Mouse (Mus musculus): ENCODE measurements around the gene Pex1. TPM values are rescaled to one million over a fixed set of nuclear protein-coding genes. Genes with fewer than 3 reads are reported as not detected.

Gene Pex1
- polyA plus RNA-seq (2014; fragmentation: Illumina TruSeq; extraction: RNeasy Lipid Tissue Mini Kit (QIAGEN cat#74804); ENCODE audit: low read depth, low replicate concordance), result 34.3 TPM

DNA sequence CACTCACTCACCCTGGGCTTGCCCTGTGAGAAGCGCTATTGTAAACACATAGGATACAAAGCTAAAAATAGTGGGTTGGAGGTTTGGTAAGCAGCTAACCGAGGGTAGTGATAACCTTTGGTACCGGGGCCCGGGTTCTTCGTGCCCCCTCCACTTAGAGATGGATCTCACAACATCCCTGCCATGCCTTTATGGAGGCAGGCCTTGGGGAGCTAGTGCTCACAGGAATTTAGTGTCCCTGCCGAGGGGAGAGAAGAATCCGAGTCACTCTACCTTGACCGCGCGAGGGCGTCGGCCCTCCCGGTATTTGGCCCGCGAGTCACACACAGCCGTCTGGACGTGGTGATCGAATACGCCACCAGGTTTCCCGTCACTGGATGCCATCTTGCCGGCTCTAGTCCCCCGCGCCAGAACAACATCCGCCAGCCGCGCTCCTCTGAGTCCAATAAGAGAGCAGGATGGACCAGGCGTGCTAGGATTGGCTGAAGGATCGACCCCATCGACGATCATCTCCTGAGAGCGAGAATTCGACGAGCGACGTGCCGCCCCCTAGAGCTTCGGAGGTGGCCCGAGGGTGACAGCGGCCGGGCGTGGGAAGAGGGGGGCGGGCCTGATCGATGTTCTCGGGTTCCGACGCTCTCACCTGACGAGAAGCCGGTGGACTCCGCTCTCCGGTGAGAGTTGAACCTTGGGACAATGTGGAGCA is at the start of gene Pex1:
Gene Pex1 (plus strand): TSS at position 374 of the 706 bp plus-strand sequence.

DNA sequence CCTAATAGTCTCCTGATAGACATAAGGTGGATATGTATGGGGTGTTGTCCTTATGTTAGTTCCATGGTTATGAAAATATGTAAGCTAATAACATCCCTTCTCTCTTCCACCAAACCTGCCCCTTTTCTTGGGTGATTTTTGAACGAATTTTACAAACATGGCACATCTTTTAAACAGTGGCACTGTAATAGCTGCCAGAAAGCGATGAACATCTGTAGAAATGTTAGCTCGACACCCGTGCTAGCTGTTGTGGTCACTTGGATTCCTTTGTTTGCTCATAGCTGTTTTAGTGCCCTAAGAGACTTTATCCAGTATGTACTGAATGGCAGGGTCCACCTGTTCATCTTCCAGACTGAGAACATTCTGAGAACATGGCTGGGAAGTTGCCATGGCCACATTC is 24.6 kb upstream of the Pex1 start, which contains the start of gene 1700109H08Rik:
Gene 1700109H08Rik (plus strand): TSS at position 301 of the 400 bp plus-strand sequence.

DNA sequence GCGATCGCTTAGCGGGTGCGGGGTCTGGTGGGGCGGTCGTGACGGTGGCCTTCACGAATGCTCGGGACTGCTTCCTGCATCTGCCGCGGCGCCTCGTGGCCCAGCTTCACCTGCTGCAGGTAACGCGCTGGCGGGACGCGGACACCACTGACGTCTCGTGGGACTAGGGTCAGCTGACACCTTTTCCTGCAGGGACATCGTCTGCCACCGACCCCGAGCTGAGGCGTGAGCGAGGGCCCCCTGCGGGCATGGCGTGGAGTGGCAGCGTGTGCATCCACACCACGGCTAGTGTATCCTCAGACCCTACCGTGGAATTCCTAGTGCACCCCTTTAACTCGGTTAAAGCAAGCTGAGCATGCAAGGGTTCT is 517 bp downstream of the Pex1 start, which contains the start of gene Rbm48:
Gene Rbm48 (minus strand): TSS at position 187 of the 368 bp plus-strand sequence.

DNA sequence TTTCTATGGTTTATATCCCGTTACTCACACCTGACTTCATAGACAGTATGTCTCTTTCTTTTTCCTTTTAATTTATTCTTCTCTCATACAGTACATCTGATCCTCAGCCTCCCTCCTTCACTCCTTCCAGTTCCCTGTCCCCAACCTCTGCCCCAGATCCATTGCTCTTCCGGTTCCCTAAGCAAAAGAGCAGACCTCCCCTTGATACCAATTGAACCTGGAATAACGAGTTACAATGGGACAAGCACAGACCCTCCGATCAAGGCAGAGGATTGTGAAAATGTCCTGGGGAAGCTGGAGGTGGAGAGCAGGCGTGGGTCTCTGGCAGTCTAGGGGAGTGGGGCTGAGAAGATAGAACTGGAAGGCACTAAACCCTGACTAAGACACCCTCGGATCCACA is 55.0 kb downstream of the Pex1 start, which contains the start of gene Tmbim7:
Gene Tmbim7 (plus strand): TSS at position 301 of the 400 bp plus-strand sequence.

DNA sequence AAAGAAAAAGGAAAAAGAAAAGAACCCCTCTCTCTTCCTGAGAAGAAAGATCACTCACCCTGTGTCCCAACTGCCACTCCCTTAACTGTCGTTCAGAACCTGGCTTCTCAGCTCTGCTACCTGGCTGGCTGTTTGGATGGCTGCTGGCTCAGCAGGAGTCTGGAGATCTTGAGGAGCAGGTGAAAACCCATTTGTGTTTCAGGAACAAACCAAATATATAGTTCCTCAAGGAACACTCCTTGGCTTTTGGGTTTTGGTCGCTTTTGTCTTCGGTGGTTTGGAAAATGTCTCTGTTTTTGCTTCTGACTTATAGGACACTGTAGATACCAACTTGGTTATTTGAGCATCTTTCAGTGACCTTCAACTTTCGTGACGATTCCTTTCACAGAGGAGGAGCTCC is 61.2 kb downstream of the Pex1 start, which contains the start of gene Gatad1:
Gene Gatad1 (minus strand): TSS at position 101 of the 400 bp plus-strand sequence.

Other genes with a start within 250 kb of the Pex1 start
- 55.5 TPM for gene Fam133b, start 52.2 kb upstream of the Pex1 start, polyA plus RNA-seq (2014; fragmentation: Illumina TruSeq; extraction: RNeasy Lipid Tissue Mini Kit (QIAGEN cat#74804); ENCODE audit: low read depth, low replicate concordance)
- 6.5 TPM for gene 1700109H08Rik, start 24.5 kb upstream of the Pex1 start, polyA plus RNA-seq (2014; fragmentation: Illumina TruSeq; extraction: RNeasy Lipid Tissue Mini Kit (QIAGEN cat#74804); ENCODE audit: low read depth, low replicate concordance)
- 21.3 TPM for gene Rbm48, start 519 bp downstream of the Pex1 start, polyA plus RNA-seq (2014; fragmentation: Illumina TruSeq; extraction: RNeasy Lipid Tissue Mini Kit (QIAGEN cat#74804); ENCODE audit: low read depth, low replicate concordance)
- gene Tmbim7, start 55.1 kb downstream of the Pex1 start, polyA plus RNA-seq (2014; fragmentation: Illumina TruSeq; extraction: RNeasy Lipid Tissue Mini Kit (QIAGEN cat#74804); ENCODE audit: low read depth, low replicate concordance), result not detected
- gene Gatad1, start 61.1 kb downstream of the Pex1 start, polyA plus RNA-seq (2014; fragmentation: Illumina TruSeq; extraction: RNeasy Lipid Tissue Mini Kit (QIAGEN cat#74804); ENCODE audit: low read depth, low replicate concordance), result 140 TPM
- 69.5 TPM for gene Ankib1, start 206.9 kb downstream of the Pex1 start, polyA plus RNA-seq (2014; fragmentation: Illumina TruSeq; extraction: RNeasy Lipid Tissue Mini Kit (QIAGEN cat#74804); ENCODE audit: low read depth, low replicate concordance)
- 122 TPM for gene Krit1, start 207.1 kb downstream of the Pex1 start, polyA plus RNA-seq (2014; fragmentation: Illumina TruSeq; extraction: RNeasy Lipid Tissue Mini Kit (QIAGEN cat#74804); ENCODE audit: low read depth, low replicate concordance)
- not detected for gene Lrrd1, start 249.1 kb downstream of the Pex1 start, polyA plus RNA-seq (2014; fragmentation: Illumina TruSeq; extraction: RNeasy Lipid Tissue Mini Kit (QIAGEN cat#74804); ENCODE audit: low read depth, low replicate concordance)

All from sigmoid colon, adult 10 weeks (tissue).